Mouse (Mus musculus): Measurements from ENCODE around the gene 3110040N11Rik.

- TF ChIP-seq POLR2A (IDR thresholded peaks at IDR 0.05; ENCODE audit: low read depth, low read length) (no peak), CTCF (IDR thresholded peaks at IDR 0.05; ENCODE audit: borderline replicate concordance, insufficient read depth, low read length) (no peak)
Observed at GRCm38 (mm10) chr7:81732183-81733089, 56.8 kb downstream of the 3110040N11Rik start.

All from embryonic fibroblast, embryonic 13.5 days (primary cell).